Mouse (Mus musculus): ENCODE measurements around the gene Zfp423.

DNA sequence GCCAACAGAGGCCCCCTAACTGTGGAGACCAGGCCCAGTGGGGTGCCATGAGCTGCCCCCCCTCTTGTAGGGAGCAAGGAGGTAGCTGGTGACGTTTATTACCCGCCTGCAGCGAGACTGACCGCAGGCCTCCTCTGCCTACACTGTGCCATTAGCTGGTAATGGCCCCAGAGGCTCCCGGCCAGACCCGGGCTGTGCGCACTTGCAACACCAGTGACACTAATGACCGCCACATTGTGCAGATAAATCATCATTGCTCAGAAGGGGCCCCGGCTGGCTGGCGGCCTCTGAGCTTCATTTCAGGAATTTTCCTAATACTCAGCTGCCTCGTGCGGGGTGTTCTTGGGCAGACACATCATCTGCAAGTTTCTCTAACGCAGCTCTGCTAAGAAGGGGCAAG lies 206.7 kb downstream of the Zfp423 start:
- no peak for TF ChIP-seq CTCF (conservative IDR thresholded peaks at IDR 0.05; ENCODE audit: low read length)
- TF ChIP-seq NANOG (IDR thresholded peaks at IDR 0.05; ENCODE audit: borderline replicate concordance, low read length), result no peak
- TF ChIP-seq POU5F1 (IDR thresholded peaks at IDR 0.05; ENCODE audit: borderline replicate concordance, low read length), result no peak
